Comparison of ENCODE assay signal across 11 mouse cellular contexts in genomic region chr4:138018011-138018410, GRCm38 (mm10). TPM values are rescaled to one million over a fixed set of nuclear protein-coding genes. Genes with fewer than 3 reads are reported as not detected.
DNase-seq lines count a peak whose midpoint lies in the region; ATAC-seq and TF ChIP-seq lines count a peak whose summit lies in the region.
"Had no signal": no experiment of that assay in that cellular context is flagged by ENCODE, and none has a peak within 500 bp of the region (broad histone marks: within the 10 kb centered on the region; RNA-seq: fewer than 3 reads in every experiment).

No protein-coding gene starts in this region.

- intact Hi-C loops in heart, postnatal 10 days (cut with DNase I): no loop called here

- in situ Hi-C loops in CH12.LX (cut with MboI; ENCODE audit: low pct_ligation_motif_present, low pct_unique_long_range_greater_than_20kb, low sequenced_read_pairs): no loop called here

- dilution Hi-C loops in CH12.LX (cut with MboI; ENCODE audit: extremely low pct_ligation_motif_present, extremely low pct_unique_long_range_greater_than_20kb, low sequenced_read_pairs): no loop called here

- peak; percentile 62 to 81 for DNase-seq in heart, adult 18-20 months
- no peak for DNase-seq in heart, embryonic 10.5 days (ENCODE audit: low spot score)
- peak; percentile 45 for DNase-seq in CH12.LX (ENCODE audit: extremely low read depth)
- DNase-seq in heart, postnatal 10 days: peak; percentile 61 to 68
- no peak for DNase-seq in frontal cortex, adult 2 months (ENCODE audit: extremely low spot score in 1 of 2, low spot score in 1 of 2)
- DNase-seq: layer of hippocampus, adult 9-11 months; thymus, postnatal 14 days had no signal

- TF ChIP-seq POLR2A in CH12.LX (IDR thresholded peaks at IDR 0.05; ENCODE audit: low read depth, low read length): no peak

- no peak overlapping the region for H3K9ac ChIP-seq in CH12.LX (ENCODE audit: insufficient read depth, low read depth)
- H3K9ac ChIP-seq in kidney, embryonic 15.5 days: no peak overlapping the region
- H3K9ac ChIP-seq: lung, embryonic 15.5 days had no signal

- H3K4me3 ChIP-seq in heart, embryonic 10.5 days: no peak overlapping the region
- H3K4me3 ChIP-seq in CH12.LX (replicated peaks in 1 of 3; ENCODE audit: low read depth in 2 of 3, low read length in 2 of 3, poor library complexity in 1 of 3): no peak overlapping the region
- no peak overlapping the region for H3K4me3 ChIP-seq in kidney, embryonic 15.5 days (replicated peaks)
- H3K4me3 ChIP-seq: lung, embryonic 15.5 days had no signal

- no peaks in the 10 kb centered on the region for H3K27me3 ChIP-seq in heart, embryonic 10.5 days (ENCODE audit: insufficient read depth, poor library complexity, severe bottlenecking)
- H3K27me3 ChIP-seq in CH12.LX (replicated peaks): no peaks in the 10 kb centered on the region
- H3K27me3 ChIP-seq in kidney, embryonic 15.5 days: no peaks in the 10 kb centered on the region
- H3K27me3 ChIP-seq: lung, embryonic 15.5 days had no signal

- peaks cover 20% of the 10 kb centered on the region for H3K4me1 ChIP-seq in heart, embryonic 10.5 days
- H3K4me1 ChIP-seq in CH12.LX (ENCODE audit: control insufficient read depth in 1 of 2, insufficient read depth in 2 of 2): peaks cover 6 to 30% of the 10 kb centered on the region in 2 experiments
- peaks cover 36% of the 10 kb centered on the region for H3K4me1 ChIP-seq in kidney, embryonic 15.5 days

- no peak overlapping the region for H3K4me2 ChIP-seq in CH12.LX (ENCODE audit: insufficient read depth, low read depth, poor library complexity, severe bottlenecking)
- no peak overlapping the region for H3K4me2 ChIP-seq in kidney, embryonic 15.5 days
- H3K4me2 ChIP-seq: lung, embryonic 15.5 days had no signal

- TF ChIP-seq CTCF in CH12.LX (conservative IDR thresholded peaks at IDR 0.05 in 1 of 2, IDR thresholded peaks at IDR 0.05 in 1 of 2; ENCODE audit: low read depth in 2 of 2, low read length in 2 of 2): no peak

- TF ChIP-seq EP300 in CH12.LX (IDR thresholded peaks at IDR 0.05; ENCODE audit: low read length): no peak

- H3K79me2 ChIP-seq in CH12.LX (replicated peaks; ENCODE audit: control insufficient read depth, extremely low read depth, insufficient read depth, poor library complexity, severe bottlenecking): peaks cover 9% of the 10 kb centered on the region

- ATAC-seq in kidney, embryonic 15.5 days (replicated peaks; ENCODE audit: low FRiP score): peak; percentile 83
- no peak for ATAC-seq in megakaryocyte progenitor cell, adult 5-6 weeks (replicated peaks; ENCODE audit: poor library complexity)
- no peak for ATAC-seq in inflammation-experienced regulatory T-cells, adult 6 months

- H3K27ac ChIP-seq in heart, embryonic 10.5 days: no peak overlapping the region
- no peak overlapping the region for H3K27ac ChIP-seq in CH12.LX (ENCODE audit: insufficient read depth, low read depth)
- peak overlapping the region; percentile 61 for H3K27ac ChIP-seq in kidney, embryonic 15.5 days
- H3K27ac ChIP-seq: lung, embryonic 15.5 days had no signal

- TF ChIP-seq RAD21 in CH12.LX (IDR thresholded peaks at IDR 0.05; ENCODE audit: low read depth, low read length): no peak

- no peaks in the 10 kb centered on the region for H3K9me3 ChIP-seq in heart, embryonic 10.5 days
- H3K9me3 ChIP-seq in CH12.LX (replicated peaks; ENCODE audit: low read length): no peaks in the 10 kb centered on the region
- no peaks in the 10 kb centered on the region for H3K9me3 ChIP-seq in kidney, embryonic 15.5 days (replicated peaks)
- H3K9me3 ChIP-seq: lung, embryonic 15.5 days had no signal

- peaks cover 55% of the 10 kb centered on the region for H3K36me3 ChIP-seq in heart, embryonic 10.5 days
- peaks cover 46 to 82% of the 10 kb centered on the region in 2 experiments for H3K36me3 ChIP-seq in CH12.LX (replicated peaks in 1 of 2; ENCODE audit: control insufficient read depth in 1 of 2, insufficient read depth in 1 of 2, low read length in 1 of 2)
- peaks cover 59% of the 10 kb centered on the region for H3K36me3 ChIP-seq in kidney, embryonic 15.5 days

- 90% methylated on average over 6 of the region's 6 CpGs for WGBS in heart, embryonic 10.5 days
- WGBS in kidney, embryonic 15.5 days: 38% methylated on average over 6 of the region's 6 CpGs

TF ChIP-seq in CH12.LX, 34 proteins besides CTCF, POLR2A, EP300 and RAD21:
- TF ChIP-seq ELF1 (IDR thresholded peaks at IDR 0.05; ENCODE audit: low read depth, low read length) (no peak), MXI1 (IDR thresholded peaks at IDR 0.05; ENCODE audit: low read depth, low read length) (no peak), ZMIZ1 (IDR thresholded peaks at IDR 0.05; ENCODE audit: low read depth, low read length) (no peak), BHLHE40 (IDR thresholded peaks at IDR 0.05; ENCODE audit: low read depth, low read length) (no peak), MYC (IDR thresholded peaks at IDR 0.05; ENCODE audit: low read depth, low read length) (no peak), TCF12 (IDR thresholded peaks at IDR 0.05; ENCODE audit: low read depth, low read length) (no peak), SIN3A (IDR thresholded peaks at IDR 0.05; ENCODE audit: low read length) (no peak)

RNA-seq across cellular contexts. Expression of gene Eif4g3, which starts 25.2 kb away (rescaled TPM):
- 10 to 100 TPM; 38.1 to 45.7 TPM for total RNA-seq in heart, adult 18-20 months (2021)
- polyA plus RNA-seq in heart, embryonic 10.5 days (2016; fragmentation: Nextera tagmentation; extraction: Ambion mirVana): 29.0 and 35.3 TPM in 2 replicates
- total RNA-seq in CH12.LX (2012; rRNA removed): 22.3 and 24.0 TPM in 2 replicates
- total RNA-seq in CH12.LX (2014; rRNA removed): 10.8 and 11.9 TPM in 2 replicates
- 44.2 and 47.2 TPM in 2 replicates for polyA plus RNA-seq in CH12.LX (2012; ENCODE audit: insufficient read length, low read depth)
- 10 to 100 TPM; 59.1 to 60.6 TPM for total RNA-seq in heart, postnatal 10 days (2021)
- polyA plus RNA-seq in kidney, embryonic 15.5 days (2015; fragmentation: Nextera tagmentation; extraction: Ambion mirVana): 38.6 and 40.0 TPM in 2 replicates
- 60.3 and 60.4 TPM in 2 replicates for total RNA-seq in megakaryocyte progenitor cell, adult 5-6 weeks (2015)
- 36.9 and 39.1 TPM in 2 replicates for total RNA-seq in megakaryocyte progenitor cell, adult 5-6 weeks (2017)
- polyA plus RNA-seq in frontal cortex, adult 2 months (2012; rRNA removed): 134 and 149 TPM in 2 replicates
- 10 to 100 TPM; 33.8 to 51.8 (median 42.4) TPM for polyA plus RNA-seq in inflammation-experienced regulatory T-cells, adult 6 months (2017; shearing (Covaris generic))

Comparison
In these comparisons a context has a peak if more than half of its experiments do, and no peak if none do; other contexts are left out.
1. DNase-seq: peak in heart, adult 18-20 months (2 of 2), CH12.LX (single experiment) and heart, postnatal 10 days (2 of 2); none in heart, embryonic 10.5 days (single experiment) and frontal cortex, adult 2 months (0 of 2).